Comparison of ENCODE assay signal across 16 mouse cellular contexts in genomic region chr5:37708124-37708523, GRCm38 (mm10). TPM values are rescaled to one million over a fixed set of nuclear protein-coding genes. Genes with fewer than 3 reads are reported as not detected.
DNase-seq lines count a peak whose midpoint lies in the region; ATAC-seq and TF ChIP-seq lines count a peak whose summit lies in the region.
"Had no signal": no experiment of that assay in that cellular context is flagged by ENCODE, and none has a peak within 500 bp of the region (broad histone marks: within the 10 kb centered on the region; RNA-seq: fewer than 3 reads in every experiment).

No protein-coding gene starts in this region.

- H3K27me3 ChIP-seq in kidney, adult 2 months (replicated peaks; ENCODE audit: control insufficient read depth, insufficient read depth, low read length): no peaks in the 10 kb centered on the region
- no peaks in the 10 kb centered on the region for H3K27me3 ChIP-seq in kidney, embryonic 15.5 days
- H3K27me3 ChIP-seq in midbrain, postnatal 0 days (ENCODE audit: insufficient read depth, low read length): no peaks in the 10 kb centered on the region
- H3K27me3 ChIP-seq in midbrain, embryonic 15.5 days (replicated peaks): no peaks in the 10 kb centered on the region
- H3K27me3 ChIP-seq in MEL (ENCODE audit: control insufficient read depth in 1 of 2, insufficient read depth in 2 of 2, low read length in 2 of 2): no peaks in the 10 kb centered on the region; a peak in 1 of 4 replicates
- no peaks in the 10 kb centered on the region for H3K27me3 ChIP-seq in midbrain, embryonic 13.5 days
- H3K27me3 ChIP-seq: heart, embryonic 15.5 days; megakaryocyte, embryonic 14.5 days had no signal

- peaks cover 9% of the 10 kb centered on the region for H3K9me3 ChIP-seq in kidney, embryonic 15.5 days (replicated peaks)
- H3K9me3 ChIP-seq in midbrain, postnatal 0 days (ENCODE audit: low read length): peaks cover 7% of the 10 kb centered on the region; the same call in 1 of the 2 replicates
- H3K9me3 ChIP-seq in midbrain, embryonic 15.5 days: no peaks in the 10 kb centered on the region; the same call in 1 of the 2 replicates
- H3K9me3 ChIP-seq in MEL (replicated peaks; ENCODE audit: insufficient read depth, low read length): no peaks in the 10 kb centered on the region
- H3K9me3 ChIP-seq in midbrain, embryonic 13.5 days: peaks cover 7% of the 10 kb centered on the region; the same call in 1 of the 2 replicates
- H3K9me3 ChIP-seq: heart, embryonic 15.5 days had no signal

- DNase-seq in kidney, adult 2 months: peak; percentile 12
- no peak for DNase-seq in midbrain, postnatal 0 days (ENCODE audit: low spot score)
- DNase-seq in MEL (ENCODE audit: low read depth, low spot score): peak; percentile 16
- DNase-seq in adrenal gland, postnatal 10 days: no peak
- DNase-seq: adrenal gland, adult 8-10 months; gastrocnemius, postnatal 10 days; right cerebral cortex, postnatal 25 days; thymus, postnatal 36 days had no signal

- no peaks in the 10 kb centered on the region for H3K4me1 ChIP-seq in kidney, adult 2 months (ENCODE audit: control insufficient read depth, insufficient read depth, low read length)
- no peaks in the 10 kb centered on the region for H3K4me1 ChIP-seq in kidney, embryonic 15.5 days
- no peaks in the 10 kb centered on the region for H3K4me1 ChIP-seq in midbrain, postnatal 0 days (ENCODE audit: insufficient read depth, low read length)
- no peaks in the 10 kb centered on the region for H3K4me1 ChIP-seq in midbrain, embryonic 15.5 days
- H3K4me1 ChIP-seq in MEL (ENCODE audit: control insufficient read depth in 1 of 2, insufficient read depth in 2 of 2, low read length in 2 of 2): no peaks in the 10 kb centered on the region
- H3K4me1 ChIP-seq in midbrain, embryonic 13.5 days (replicated peaks): no peaks in the 10 kb centered on the region
- H3K4me1 ChIP-seq: heart, embryonic 15.5 days; megakaryocyte, embryonic 14.5 days had no signal

- TF ChIP-seq CTCF in kidney, adult 2 months (conservative IDR thresholded peaks at IDR 0.05; ENCODE audit: insufficient read depth, insufficient read length, low read depth, low read length): peak; percentile 61
- TF ChIP-seq CTCF in midbrain, postnatal 0 days (IDR thresholded peaks at IDR 0.05): peak; percentile 40
- TF ChIP-seq CTCF in MEL (IDR thresholded peaks at IDR 0.05 in 2 of 3, conservative IDR thresholded peaks at IDR 0.05 in 1 of 3; ENCODE audit: control insufficient read depth in 1 of 3, insufficient read depth in 1 of 3, low read depth in 2 of 3, low read length in 3 of 3, poor library complexity in 1 of 3, severe bottlenecking in 1 of 3): peak; percentile 36 to 44 (median 43)

- TF ChIP-seq POLR2A in kidney, adult 2 months (IDR thresholded peaks at IDR 0.05; ENCODE audit: low read depth, low read length): no peak
- no peak for TF ChIP-seq POLR2A in MEL (IDR thresholded peaks at IDR 0.05; ENCODE audit: control insufficient read depth in 1 of 2, insufficient read depth in 1 of 2, low read depth in 1 of 2, low read length in 2 of 2, poor library complexity in 1 of 2)

- H3K4me2 ChIP-seq in kidney, embryonic 15.5 days: no peak overlapping the region
- H3K4me2 ChIP-seq in midbrain, postnatal 0 days (ENCODE audit: low read depth, low read length, poor library complexity, severe bottlenecking): no peak overlapping the region
- H3K4me2 ChIP-seq in midbrain, embryonic 15.5 days: no peak overlapping the region
- no peak overlapping the region for H3K4me2 ChIP-seq in midbrain, embryonic 13.5 days (replicated peaks)
- H3K4me2 ChIP-seq: heart, embryonic 15.5 days had no signal

- H3K79me2 ChIP-seq in MEL (ENCODE audit: control insufficient read depth, insufficient read depth, low read length, poor library complexity): no peaks in the 10 kb centered on the region

- no peak for TF ChIP-seq EP300 in MEL (IDR thresholded peaks at IDR 0.05; ENCODE audit: low read depth in 1 of 2, low read length in 2 of 2)

- TF ChIP-seq RAD21 in MEL (IDR thresholded peaks at IDR 0.05; ENCODE audit: low read depth, low read length): peak; percentile 37

- no peaks in the 10 kb centered on the region for H3K36me3 ChIP-seq in kidney, adult 2 months (ENCODE audit: control insufficient read depth, insufficient read depth, low read length)
- no peaks in the 10 kb centered on the region for H3K36me3 ChIP-seq in kidney, embryonic 15.5 days
- no peaks in the 10 kb centered on the region for H3K36me3 ChIP-seq in midbrain, postnatal 0 days (ENCODE audit: insufficient read depth, low read length)
- H3K36me3 ChIP-seq in midbrain, embryonic 15.5 days (replicated peaks): no peaks in the 10 kb centered on the region
- no peaks in the 10 kb centered on the region for H3K36me3 ChIP-seq in MEL (ENCODE audit: control insufficient read depth in 1 of 2, insufficient read depth in 2 of 2, low read length in 2 of 2)
- no peaks in the 10 kb centered on the region for H3K36me3 ChIP-seq in midbrain, embryonic 13.5 days
- H3K36me3 ChIP-seq: heart, embryonic 15.5 days had no signal

- WGBS in kidney, adult 2 months: 74% methylated on average over 3 of the region's 3 CpGs
- WGBS in kidney, embryonic 15.5 days: 71% methylated on average over 3 of the region's 3 CpGs
- WGBS in midbrain, postnatal 0 days: 70% methylated on average over 3 of the region's 3 CpGs
- WGBS in midbrain, embryonic 15.5 days: 70% methylated on average over 3 of the region's 3 CpGs
- WGBS in midbrain, embryonic 13.5 days: 65% methylated on average over 3 of the region's 3 CpGs

- ATAC-seq in kidney, embryonic 15.5 days (replicated peaks; ENCODE audit: low FRiP score): no peak
- ATAC-seq in midbrain, postnatal 0 days (ENCODE audit: low FRiP score): no peak
- no peak for ATAC-seq in midbrain, embryonic 15.5 days (replicated peaks)
- no peak for ATAC-seq in midbrain, embryonic 13.5 days
- ATAC-seq: forebrain, embryonic 14.5 days had no signal

- no peak overlapping the region for H3K4me3 ChIP-seq in kidney, adult 2 months (ENCODE audit: insufficient read depth, low read depth, low read length)
- H3K4me3 ChIP-seq in kidney, embryonic 15.5 days (replicated peaks): no peak overlapping the region
- H3K4me3 ChIP-seq in midbrain, postnatal 0 days (ENCODE audit: low read depth, low read length): no peak overlapping the region
- no peak overlapping the region for H3K4me3 ChIP-seq in midbrain, embryonic 15.5 days
- H3K4me3 ChIP-seq in MEL (ENCODE audit: control insufficient read depth in 1 of 2, insufficient read depth in 1 of 2, low read depth in 2 of 2, low read length in 2 of 2): no peak overlapping the region
- H3K4me3 ChIP-seq in midbrain, embryonic 13.5 days (replicated peaks): no peak overlapping the region
- H3K4me3 ChIP-seq: heart, embryonic 15.5 days; megakaryocyte, embryonic 14.5 days; myocyte had no signal

- H3K9ac ChIP-seq in kidney, embryonic 15.5 days: no peak overlapping the region
- no peak overlapping the region for H3K9ac ChIP-seq in midbrain, postnatal 0 days (replicated peaks; ENCODE audit: low read length, poor library complexity, severe bottlenecking)
- H3K9ac ChIP-seq in midbrain, embryonic 15.5 days: no peak overlapping the region
- H3K9ac ChIP-seq in MEL (ENCODE audit: control insufficient read depth, low read depth, low read length, poor library complexity, severe bottlenecking): no peak overlapping the region
- H3K9ac ChIP-seq in midbrain, embryonic 13.5 days (replicated peaks): no peak overlapping the region
- H3K9ac ChIP-seq: heart, embryonic 15.5 days had no signal

- no peak overlapping the region for H3K27ac ChIP-seq in kidney, adult 2 months (ENCODE audit: insufficient read depth, low read depth, low read length)
- H3K27ac ChIP-seq in kidney, embryonic 15.5 days: no peak overlapping the region
- no peak overlapping the region for H3K27ac ChIP-seq in midbrain, postnatal 0 days (ENCODE audit: low read depth, low read length)
- no peak overlapping the region for H3K27ac ChIP-seq in midbrain, embryonic 15.5 days
- no peak overlapping the region for H3K27ac ChIP-seq in MEL (ENCODE audit: control insufficient read depth, low read depth, low read length)
- H3K27ac ChIP-seq in midbrain, embryonic 13.5 days: no peak overlapping the region
- H3K27ac ChIP-seq: heart, embryonic 15.5 days had no signal

TF ChIP-seq in MEL, 35 proteins besides CTCF, POLR2A, EP300 and RAD21:
- peak; percentile 6; the same call in 1 of the 2 replicates for TF ChIP-seq SMC3 (IDR thresholded peaks at IDR 0.05; ENCODE audit: low read depth, low read length)
- TF ChIP-seq GATA1 (IDR thresholded peaks at IDR 0.05; ENCODE audit: low read depth, low read length): no peak

RNA-seq across cellular contexts. Expression of gene Stk32b, which starts 8.8 kb away (rescaled TPM):
- 11.4 and 13.7 TPM in 2 replicates for polyA plus RNA-seq in kidney, adult 2 months (2012; rRNA removed)
- polyA plus RNA-seq in kidney, embryonic 15.5 days (2015; fragmentation: Nextera tagmentation; extraction: Ambion mirVana): 2.9 and 3.4 TPM in 2 replicates
- 28.5 and 39.3 TPM in 2 replicates for total RNA-seq in midbrain, postnatal 0 days (2014; rRNA removed)
- polyA plus RNA-seq in midbrain, postnatal 0 days (2015; fragmentation: Nextera tagmentation; extraction: Ambion mirVana): 30.6 and 31.4 TPM in 2 replicates
- polyA plus RNA-seq in midbrain, embryonic 15.5 days (2015; fragmentation: Nextera tagmentation; extraction: Ambion mirVana): 29.1 and 31.7 TPM in 2 replicates
- not detected in 2 replicates for total RNA-seq in MEL (2012; rRNA removed)
- not detected for polyA plus RNA-seq in MEL (2012; ENCODE audit: insufficient read depth in 1 of 2, insufficient read length in 2 of 2, low read depth in 1 of 2, low replicate concordance in 2 of 2, missing spikeins in 1 of 2)
- 1 to 10 TPM in 1 of 2 experiments, under 1 TPM in 1; 0.54 to 1.2 TPM for total RNA-seq in adrenal gland, postnatal 10 days (2021)
- 15.2 and 17.3 TPM in 2 replicates for polyA plus RNA-seq in midbrain, embryonic 13.5 days (2015; fragmentation: Nextera tagmentation; extraction: Ambion mirVana)
- polyA plus RNA-seq: myocyte had no signal

RNA-seq across cellular contexts. Expression of gene Cytl1, which starts 27.2 kb away (rescaled TPM):
- 3.7 and 5.8 TPM in 2 replicates for polyA plus RNA-seq in kidney, adult 2 months (2012; rRNA removed)
- polyA plus RNA-seq in kidney, embryonic 15.5 days (2015; fragmentation: Nextera tagmentation; extraction: Ambion mirVana): 0.43 and 1.6 TPM in 2 replicates
- total RNA-seq in midbrain, postnatal 0 days (2014; rRNA removed): 1.1 TPM in 1 of 2 replicates, not detected in the other
- 0.17 and 1.1 TPM in 2 replicates for polyA plus RNA-seq in midbrain, postnatal 0 days (2015; fragmentation: Nextera tagmentation; extraction: Ambion mirVana)
- polyA plus RNA-seq in midbrain, embryonic 15.5 days (2015; fragmentation: Nextera tagmentation; extraction: Ambion mirVana): 0.24 and 0.27 TPM in 2 replicates
- not detected in 2 replicates for total RNA-seq in MEL (2012; rRNA removed)
- polyA plus RNA-seq in MEL (2012; ENCODE audit: insufficient read depth in 1 of 2, insufficient read length in 2 of 2, low read depth in 1 of 2, low replicate concordance in 2 of 2, missing spikeins in 1 of 2): not detected
- 1 to 10 TPM; 1.2 to 3.3 TPM for total RNA-seq in adrenal gland, postnatal 10 days (2021)
- polyA plus RNA-seq in midbrain, embryonic 13.5 days (2015; fragmentation: Nextera tagmentation; extraction: Ambion mirVana): 0.16 TPM in 1 of 2 replicates, not detected in the other
- polyA plus RNA-seq: forebrain, embryonic 14.5 days; liver, embryonic 16.5 days; myocyte had no signal

Comparison
In these comparisons a context has a peak if more than half of its experiments do, and no peak if none do; other contexts are left out.
1. DNase-seq: peak in kidney, adult 2 months (single experiment) and MEL (single experiment); none in midbrain, postnatal 0 days (single experiment) and adrenal gland, postnatal 10 days (single experiment).
2. Peak in every context shown above with its lines, with median percentiles within 50 percentile points of each other: CTCF ChIP-seq.